Mouse (Mus musculus): ENCODE results near the gene Rrp15.

DNA sequence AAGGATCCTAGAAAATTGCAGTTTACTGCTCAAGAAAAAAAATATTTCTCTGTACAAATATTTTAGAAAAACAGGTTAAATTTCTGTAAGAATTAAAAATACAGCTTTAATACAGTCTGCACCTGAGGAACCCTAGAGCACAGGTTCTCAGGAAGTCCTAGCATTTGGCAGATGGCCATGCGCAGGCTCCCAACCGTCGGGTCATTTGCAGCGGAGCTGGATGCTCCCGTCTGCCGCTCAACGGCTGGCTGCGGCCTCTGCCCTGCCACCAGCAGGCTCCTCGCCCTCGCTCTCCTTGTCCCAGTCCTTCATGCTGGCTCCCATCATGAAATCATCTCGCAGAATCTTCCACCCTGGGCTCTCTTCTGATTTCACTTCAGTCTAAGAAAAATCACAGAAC, 28.0 kb downstream of the Rrp15 start:
- TF ChIP-seq CTCF (IDR thresholded peaks at IDR 0.05; ENCODE audit: low read depth) (no peak), EP300 (optimal IDR thresholded peaks at IDR 0.05) (no peak)
